Mouse (Mus musculus): ENCODE measurements at regions not wholly inside any gene's neighbourhood (a gene's known extent, or its start where the extent isn't known, plus 50 kb on each side); places are given as distances from the start of the nearest gene placed in this dataset.

DNA sequence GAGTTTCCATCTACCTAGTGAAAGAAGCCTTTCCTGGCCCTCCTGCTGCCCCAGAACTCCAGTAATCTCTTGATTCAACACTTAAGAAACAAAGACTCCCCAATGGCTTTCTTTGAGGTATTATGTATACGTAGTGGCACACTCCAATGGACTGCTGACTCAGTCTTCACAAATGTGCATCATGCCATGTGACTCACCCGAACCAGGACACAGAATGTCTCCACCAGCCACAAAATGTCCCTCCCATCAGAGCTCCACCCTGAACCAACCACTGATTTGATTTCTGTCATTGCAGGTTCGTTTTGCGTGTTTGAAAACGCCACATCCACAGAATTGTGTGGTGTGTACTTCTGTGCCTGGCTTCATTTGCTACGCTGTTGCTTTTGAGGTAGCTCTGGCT is 75.8 kb upstream of the Maf start:
- WGBS: 92% methylated on average over 6 of the region's 6 CpGs
- no peak for ATAC-seq (ENCODE audit: low FRiP score)

DNA sequence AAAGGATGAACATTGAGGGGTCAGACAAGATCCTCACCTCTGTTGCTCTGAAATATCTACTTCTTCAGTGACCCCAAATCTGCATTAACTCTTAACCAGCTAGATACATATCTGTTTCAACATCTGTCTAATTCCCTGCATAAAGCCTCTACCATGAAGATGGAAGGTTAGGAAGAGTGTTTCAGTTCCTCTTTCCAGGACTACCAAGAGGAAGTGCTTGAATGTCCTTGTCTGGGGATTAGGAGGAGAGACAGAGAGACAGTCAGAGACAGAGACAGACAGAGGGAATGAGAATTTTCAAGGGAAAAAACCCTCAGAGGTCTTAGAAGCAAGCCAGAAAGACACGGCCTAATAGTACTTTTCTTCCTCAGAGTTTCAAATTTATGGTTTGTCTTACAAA is 70.8 kb upstream of the Maf start:
- Histone ChIP-seq H3K4me1 (no peaks in the 10 kb centered on the region), H3K9me3 (replicated peaks) (no peaks in the 10 kb centered on the region), H3K4me3 (replicated peaks) (no peak overlapping the region), H3K4me2 (no peak overlapping the region), H3K27me3 (replicated peaks) (no peaks in the 10 kb centered on the region), H3K36me3 (no peaks in the 10 kb centered on the region), H3K27ac (replicated peaks) (no peak overlapping the region), H3K9ac (replicated peaks) (no peak overlapping the region)
- ATAC-seq (ENCODE audit: low FRiP score): no peak
- WGBS: 94% methylated on average over 1 of the region's 1 CpGs

More for the DNA sequence above, 75.8 kb upstream of the Maf start:
- H3K9ac ChIP-seq (replicated peaks): no peak overlapping the region
- no peaks in the 10 kb centered on the region for H3K36me3 ChIP-seq
- H3K9me3 ChIP-seq (replicated peaks): no peaks in the 10 kb centered on the region
- H3K4me2 ChIP-seq: no peak overlapping the region
- no peaks in the 10 kb centered on the region for H3K27me3 ChIP-seq (replicated peaks)
- no peak overlapping the region for H3K27ac ChIP-seq (replicated peaks)
- no peak overlapping the region for H3K4me3 ChIP-seq (replicated peaks)
- no peaks in the 10 kb centered on the region for H3K4me1 ChIP-seq

DNA sequence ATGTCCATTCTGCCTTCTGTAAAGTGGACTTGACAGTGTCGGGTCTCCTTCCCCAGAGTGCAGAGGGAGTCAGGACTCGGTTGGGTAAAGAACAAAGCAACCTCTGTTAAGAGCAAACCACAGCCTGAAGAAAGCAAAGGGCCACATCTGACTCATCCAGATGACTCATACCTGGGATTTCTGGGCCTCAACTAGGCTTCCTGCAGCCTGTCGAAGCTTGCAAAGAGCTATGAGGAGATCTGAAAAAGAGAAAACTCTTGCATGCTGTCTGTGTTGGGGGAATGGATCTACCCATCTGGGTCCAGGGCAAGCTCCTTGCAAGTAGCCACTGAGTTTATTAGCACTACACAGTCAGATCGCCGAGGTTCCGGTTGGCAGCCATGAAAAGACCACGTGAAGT is 63.5 kb upstream of the Maf start:
- Histone ChIP-seq H3K27me3 (replicated peaks) (no peaks in the 10 kb centered on the region), H3K4me1 (peaks cover 6% of the 10 kb centered on the region), H3K9ac (replicated peaks) (no peak overlapping the region), H3K27ac (replicated peaks) (no peak overlapping the region), H3K4me3 (replicated peaks) (no peak overlapping the region), H3K36me3 (no peaks in the 10 kb centered on the region), H3K9me3 (replicated peaks) (no peaks in the 10 kb centered on the region), H3K4me2 (no peak overlapping the region)
- WGBS: 83% methylated on average over 7 of the region's 7 CpGs
- no peak for ATAC-seq (ENCODE audit: low FRiP score)

DNA sequence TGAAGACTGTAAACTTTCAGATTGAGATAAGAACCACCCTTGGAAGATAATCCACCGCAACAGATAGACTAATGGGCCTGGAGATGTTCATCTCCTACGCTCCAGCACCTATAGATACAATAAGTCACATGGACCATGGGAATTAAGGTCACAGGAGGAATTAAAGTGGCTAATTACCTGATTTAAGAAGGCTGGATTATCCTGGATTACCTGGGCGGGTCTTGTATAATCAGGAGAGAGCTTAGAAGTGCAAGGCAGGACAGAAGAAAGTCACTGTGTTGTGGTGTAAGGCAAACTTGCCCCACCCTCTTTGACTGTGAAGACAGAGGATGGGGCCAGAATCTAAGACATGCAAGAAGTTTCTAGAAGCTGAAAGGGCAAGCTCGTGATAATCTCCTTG is 61.0 kb upstream of the Maf start:
- Histone ChIP-seq H3K4me1 (peaks cover 7% of the 10 kb centered on the region), H3K9ac (replicated peaks) (no peak overlapping the region), H3K4me3 (replicated peaks) (no peak overlapping the region), H3K27ac (replicated peaks) (no peak overlapping the region), H3K9me3 (replicated peaks) (no peaks in the 10 kb centered on the region), H3K36me3 (no peaks in the 10 kb centered on the region), H3K27me3 (replicated peaks) (no peaks in the 10 kb centered on the region), H3K4me2 (no peak overlapping the region)
- no peak for ATAC-seq (ENCODE audit: low FRiP score)
- 96% methylated on average over 4 of the region's 4 CpGs for WGBS

DNA sequence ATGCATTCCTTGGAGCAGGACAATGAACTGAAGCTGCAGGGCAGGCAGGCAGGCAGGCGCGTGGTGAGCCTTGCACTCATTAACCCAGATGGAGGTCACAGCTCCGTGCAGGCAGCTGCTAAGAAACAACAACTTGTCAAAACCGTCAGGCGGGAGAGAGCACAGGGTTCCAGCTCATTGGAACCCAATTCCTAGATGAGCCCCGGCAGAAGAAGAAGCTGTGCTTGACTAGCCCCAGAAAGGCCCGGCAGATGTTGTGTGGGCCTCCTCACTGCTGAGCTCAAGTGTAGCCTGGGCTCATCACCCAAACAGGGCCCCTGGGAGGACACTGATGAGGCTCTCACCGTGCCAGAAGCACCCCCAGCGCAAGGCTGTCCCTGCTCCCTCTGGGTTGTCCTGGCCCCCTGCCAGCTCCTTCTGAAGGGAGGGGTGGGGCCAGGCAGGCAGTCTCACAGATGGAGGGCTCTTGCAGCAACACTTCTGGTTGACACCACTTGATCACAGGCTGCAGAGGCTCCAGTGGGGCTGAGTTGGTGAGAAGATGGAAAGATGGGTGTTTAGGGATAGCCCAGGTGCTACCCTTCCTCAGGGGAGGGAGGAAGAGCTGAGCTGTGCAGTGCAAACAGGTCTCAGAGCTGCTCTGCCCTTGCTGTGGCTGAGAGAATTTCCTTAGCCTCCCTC is 58.8 kb upstream of the Maf start:
- Histone ChIP-seq H3K9me3 (replicated peaks) (no peaks in the 10 kb centered on the region), H3K4me3 (replicated peaks) (no peak overlapping the region), H3K27me3 (replicated peaks) (no peaks in the 10 kb centered on the region), H3K36me3 (no peaks in the 10 kb centered on the region), H3K9ac (replicated peaks) (no peak overlapping the region), H3K27ac (replicated peaks) (no peak overlapping the region), H3K4me1 (peaks cover 7% of the 10 kb centered on the region), H3K4me2 (no peak overlapping the region)
- ATAC-seq (ENCODE audit: low FRiP score): no peak
- 14% methylated on average over 9 of the region's 9 CpGs for WGBS

DNA sequence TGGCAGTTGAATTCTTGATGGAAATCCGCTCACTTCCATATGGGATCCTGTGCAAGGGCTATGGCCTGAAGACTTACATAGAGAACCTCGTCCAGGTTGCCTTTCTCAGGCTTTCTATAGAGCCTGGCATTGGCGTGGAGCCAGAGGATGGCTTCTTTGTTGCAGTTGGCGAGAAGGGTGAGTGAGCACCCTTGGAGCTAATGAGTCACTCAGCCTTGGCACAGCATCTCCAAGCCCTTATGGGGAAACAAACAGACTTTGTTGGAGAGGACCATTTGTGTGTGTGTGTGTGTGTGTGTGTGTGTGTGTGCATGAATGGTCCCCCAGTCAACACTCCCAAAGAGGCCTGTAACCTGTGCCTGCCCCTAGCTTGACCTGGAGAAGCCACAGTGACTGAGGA is 57.0 kb upstream of the Maf start:
- Histone ChIP-seq H3K9ac (replicated peaks) (no peak overlapping the region), H3K36me3 (no peaks in the 10 kb centered on the region), H3K27ac (replicated peaks) (no peak overlapping the region), H3K9me3 (replicated peaks) (no peaks in the 10 kb centered on the region), H3K27me3 (replicated peaks) (no peaks in the 10 kb centered on the region), H3K4me3 (replicated peaks) (no peak overlapping the region), H3K4me2 (no peak overlapping the region), H3K4me1 (peaks cover 7% of the 10 kb centered on the region)
- 71% methylated on average over 4 of the region's 4 CpGs for WGBS
- no peak for ATAC-seq (ENCODE audit: low FRiP score)

DNA sequence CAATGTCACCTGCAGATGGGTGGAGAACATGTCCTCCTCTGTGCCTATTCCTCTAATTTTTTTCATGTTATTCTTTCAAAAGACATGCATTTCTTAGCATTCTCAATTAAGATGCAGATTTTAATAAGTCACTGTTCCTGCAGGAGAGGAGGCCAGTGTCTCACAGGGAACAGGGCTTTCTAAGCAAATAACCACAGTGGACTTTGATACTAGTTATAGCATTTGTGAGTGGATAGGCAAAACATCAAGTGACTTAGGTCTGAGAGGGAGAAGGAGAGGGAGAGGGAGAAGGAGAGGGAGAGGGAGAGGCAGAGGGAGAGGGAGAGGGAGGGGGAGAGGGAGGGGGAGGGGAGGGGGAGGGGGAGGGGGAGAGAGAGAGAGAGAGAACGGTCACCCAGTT is 50.4 kb upstream of the Maf start:
- H3K27me3 ChIP-seq (replicated peaks): no peaks in the 10 kb centered on the region
- H3K4me3 ChIP-seq (replicated peaks): no peak overlapping the region
- ATAC-seq (ENCODE audit: low FRiP score): no peak
- no peak overlapping the region for H3K27ac ChIP-seq (replicated peaks)
- H3K4me2 ChIP-seq: no peak overlapping the region
- no peaks in the 10 kb centered on the region for H3K36me3 ChIP-seq
- H3K9ac ChIP-seq (replicated peaks): no peak overlapping the region
- 100% methylated on average over 1 of the region's 1 CpGs for WGBS
- peaks cover 12% of the 10 kb centered on the region for H3K4me1 ChIP-seq
- no peaks in the 10 kb centered on the region for H3K9me3 ChIP-seq (replicated peaks)

Measured in neural tube, embryonic 15.5 days (tissue).